Mouse (Mus musculus) spleen, postnatal 4 days (tissue): ENCODE measurements around the gene Gm42372.

Experiments used
- DNase-seq, 2 experiments: peaks; one replicate each; pipeline ENCODE4 v3.0.0; 2022; ENCODE audit warnings: low spot score in 2 of 2

Gene Gm42372

DNA sequence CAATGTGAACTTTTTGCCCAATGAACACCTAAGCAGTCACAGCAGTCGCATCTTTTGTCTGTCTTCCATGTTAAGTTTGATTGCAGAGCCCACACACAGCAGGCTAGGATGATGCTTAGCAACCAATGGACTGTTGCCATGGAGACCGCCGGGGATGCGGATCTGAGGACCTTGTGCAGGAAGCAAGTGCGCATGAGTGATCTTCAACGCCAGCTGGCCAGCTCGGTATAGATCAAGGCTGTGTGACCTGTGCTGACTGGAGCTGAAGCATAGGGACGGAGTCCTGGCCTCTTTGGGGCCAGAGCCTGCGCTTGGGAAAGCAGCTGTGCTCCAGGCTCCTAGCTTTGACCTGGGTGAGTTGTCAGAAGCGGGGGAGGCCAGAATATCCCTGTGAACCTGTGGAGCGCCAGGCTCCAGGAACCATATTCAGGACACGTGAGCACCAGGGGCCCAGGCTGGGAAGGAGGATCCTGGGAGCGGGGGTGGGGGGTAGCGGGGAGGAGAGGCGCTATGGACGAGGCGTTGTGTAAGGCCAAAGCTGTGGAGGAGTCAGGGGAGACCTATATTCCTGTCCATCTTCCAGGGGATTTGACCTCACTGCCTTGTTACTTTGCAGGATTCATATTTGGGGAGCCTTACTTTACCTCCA lies 23.2 kb upstream of the Gm42372 start, which contains the start of gene Pnmal1:
Gene Pnmal1 (plus strand): TSS at position 141 of the 649 bp plus-strand sequence.
- DNase-seq = no peak

DNA sequence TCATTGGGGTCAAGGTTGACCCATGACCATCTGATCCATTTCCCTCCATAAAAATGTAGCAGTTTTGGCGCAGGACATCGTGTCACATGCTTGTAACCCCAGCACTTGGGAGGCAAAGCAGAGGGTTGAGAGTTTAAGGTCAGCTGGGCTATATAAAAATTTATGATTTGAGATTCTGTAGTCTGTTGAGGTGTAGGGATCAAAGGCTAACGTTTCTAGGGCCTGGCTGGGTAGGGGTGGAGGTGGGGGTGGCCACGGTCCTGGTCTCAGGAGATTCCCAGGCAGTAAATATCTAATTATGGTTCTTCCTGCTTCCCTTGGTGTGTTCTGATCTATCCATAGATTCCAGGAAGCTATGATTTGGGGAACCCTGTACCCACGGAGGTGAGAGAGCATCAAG lies 21.2 kb upstream of the Gm42372 start:
- no peak for DNase-seq

DNA sequence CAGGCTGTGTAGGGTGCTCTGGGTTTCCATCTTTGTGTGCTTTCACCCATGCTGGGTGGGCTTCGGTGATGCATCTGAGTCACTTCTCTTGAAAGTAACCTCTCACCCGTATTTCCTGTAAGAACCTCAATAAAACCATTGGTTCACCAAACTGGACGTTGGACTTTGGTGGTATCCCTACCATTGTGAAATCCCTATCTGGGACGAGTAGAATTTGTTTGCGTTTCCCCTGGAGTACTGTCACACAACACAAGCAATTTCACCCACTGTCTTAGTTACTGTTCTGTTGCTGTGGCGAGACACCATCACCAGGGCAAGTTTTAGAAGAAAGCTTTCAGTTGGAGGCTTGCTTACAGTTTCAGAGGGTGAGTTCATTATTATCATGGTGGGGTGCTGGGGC lies 14.5 kb upstream of the Gm42372 start:
- no peak for DNase-seq

DNA sequence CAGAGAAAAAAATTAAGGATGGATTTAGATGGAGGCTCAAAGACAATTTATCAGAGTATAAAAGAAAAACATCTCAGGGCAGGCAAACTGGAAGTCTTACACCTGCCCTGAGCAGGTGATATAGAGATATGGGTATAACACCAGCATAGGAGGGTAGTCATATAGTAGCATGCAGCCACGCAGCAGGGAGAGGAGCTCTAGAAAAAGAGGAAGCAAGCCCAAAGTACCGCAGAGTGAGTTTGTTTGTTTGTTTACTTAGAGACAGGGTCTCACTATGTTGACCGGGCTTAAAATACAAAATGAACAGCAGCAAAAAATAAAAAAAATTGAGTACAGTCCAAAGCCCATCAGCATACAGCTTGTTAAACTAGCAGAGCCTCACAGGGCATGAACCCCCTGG lies 11.7 kb upstream of the Gm42372 start:
- DNase-seq = no peak

DNA sequence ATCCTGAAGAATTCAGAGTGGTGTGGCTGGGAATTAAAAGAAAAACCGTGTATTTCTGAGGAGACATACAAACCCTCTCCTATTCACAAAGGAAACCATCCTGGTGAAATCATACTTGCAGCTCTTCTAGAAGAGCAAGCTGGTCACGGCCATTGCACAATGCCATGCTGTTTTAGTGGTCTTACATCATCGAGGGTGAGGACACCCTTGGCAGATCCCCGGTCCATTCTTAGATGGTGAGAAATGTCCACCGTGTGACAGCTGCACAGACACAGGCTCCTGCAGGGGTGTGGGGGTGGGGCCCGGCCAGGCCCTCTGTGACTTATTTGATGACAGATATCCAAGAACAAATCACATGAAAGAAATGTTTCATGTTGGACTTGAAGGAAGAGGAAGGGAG lies 8.9 kb upstream of the Gm42372 start:
- no peak for DNase-seq

DNA sequence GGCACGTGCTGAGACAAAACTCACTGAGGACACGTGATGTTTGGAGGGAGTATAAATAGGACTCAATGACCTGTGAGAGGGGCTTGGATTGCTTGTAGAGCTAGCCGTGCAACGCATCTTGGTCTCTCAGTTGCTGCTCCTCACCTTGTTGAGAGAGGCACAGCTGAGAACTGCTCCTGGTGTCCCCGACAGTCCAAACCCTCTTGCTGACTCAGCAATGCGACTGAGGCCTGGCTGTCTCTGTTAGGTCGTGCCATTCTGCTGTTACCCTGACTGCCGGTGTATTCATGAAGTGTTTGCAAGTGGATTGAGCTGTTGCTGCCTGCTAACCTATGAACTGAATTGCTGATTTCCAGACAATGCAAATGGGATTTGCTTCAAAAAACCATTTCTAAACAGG lies 6.6 kb upstream of the Gm42372 start:
- DNase-seq = no peak

DNA sequence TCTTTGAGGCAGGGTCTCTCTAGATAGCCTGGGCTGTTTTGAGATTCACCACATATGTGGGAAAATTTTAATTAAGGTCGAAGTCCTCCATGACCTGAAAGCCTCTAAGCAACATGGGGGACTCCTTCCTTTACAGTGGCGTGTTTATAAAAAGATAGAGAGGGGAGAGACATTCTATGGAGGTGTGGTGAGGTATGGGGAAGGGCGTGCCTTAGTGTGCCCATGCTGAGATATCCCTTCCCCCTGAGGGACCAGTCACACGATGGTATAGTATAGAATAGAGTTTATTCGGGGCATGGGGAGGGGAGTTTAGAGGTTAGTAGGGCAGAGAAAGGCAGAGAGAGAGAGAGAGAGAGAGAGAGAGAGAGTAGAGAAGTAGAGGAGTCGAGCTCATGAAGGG lies 4.7 kb upstream of the Gm42372 start:
- no peak for DNase-seq

DNA sequence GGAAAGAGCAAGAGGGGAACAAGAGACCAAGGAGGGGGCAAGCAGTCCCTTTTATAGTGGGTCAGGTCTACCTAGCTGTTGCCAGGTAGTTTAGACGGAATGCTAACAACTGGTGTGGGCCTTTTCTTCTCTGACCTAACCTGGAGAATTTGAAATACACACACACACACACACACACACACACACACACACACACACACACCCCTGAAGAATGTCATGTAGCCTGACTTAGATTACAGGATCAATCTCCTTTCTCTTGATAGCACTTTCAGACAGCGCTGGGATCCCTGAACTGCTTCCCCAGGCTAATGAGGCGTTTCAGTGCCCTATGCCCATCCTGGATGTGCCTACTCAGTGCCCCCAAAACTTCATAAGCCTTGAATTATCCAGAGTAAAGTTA lies 4.3 kb upstream of the Gm42372 start:
- DNase-seq = no peak

DNA sequence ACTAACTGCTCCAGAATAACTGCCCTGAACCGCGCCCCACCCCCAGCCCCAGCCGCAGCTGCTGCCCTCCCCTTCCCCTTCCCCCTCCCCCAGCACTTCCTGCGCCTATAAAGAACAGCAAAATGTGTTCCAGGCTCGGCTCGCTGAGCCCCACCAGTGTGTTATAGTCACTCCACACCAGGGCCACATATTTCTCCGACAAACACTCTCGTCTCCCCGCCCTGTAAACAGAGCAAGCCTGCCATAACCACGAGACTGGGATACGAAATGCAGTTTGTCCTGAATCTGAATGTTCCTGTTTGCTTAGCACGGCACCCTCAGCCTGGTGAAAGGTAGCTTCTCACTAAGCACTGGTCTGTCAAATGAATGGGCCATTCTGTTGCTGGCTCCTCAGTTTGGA lies 2.5 kb upstream of the Gm42372 start:
- peak; percentile 36 to 68 for DNase-seq

DNA sequence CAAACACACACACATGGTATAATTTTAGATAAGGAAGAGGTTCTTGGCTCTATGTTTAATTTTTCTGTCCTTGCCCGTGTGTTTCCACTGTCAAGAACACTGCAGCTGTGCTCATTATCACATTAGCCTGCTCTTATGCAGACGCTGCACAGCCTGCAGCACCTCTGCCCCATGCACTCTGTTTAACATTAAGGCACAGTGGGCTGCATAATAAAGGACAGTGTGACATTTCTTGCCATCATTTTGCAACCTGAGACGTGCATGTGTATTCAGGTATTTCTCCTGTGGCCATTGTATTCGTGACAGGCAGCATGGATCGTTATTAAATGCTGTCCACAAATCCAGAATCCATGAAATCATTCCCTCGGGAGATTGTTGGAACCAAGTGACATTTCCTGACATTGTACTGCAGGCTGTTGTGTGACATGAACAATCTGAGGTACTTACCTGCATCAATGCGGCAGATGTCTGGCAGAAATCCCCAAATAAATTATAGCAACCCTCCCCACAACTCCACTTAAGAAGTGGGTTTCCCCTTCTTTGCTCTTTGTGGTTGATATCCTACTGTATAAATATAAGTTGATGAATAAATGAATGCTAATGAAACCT lies 4.8 kb downstream of the Gm42372 start:
- DNase-seq = no peak

DNA sequence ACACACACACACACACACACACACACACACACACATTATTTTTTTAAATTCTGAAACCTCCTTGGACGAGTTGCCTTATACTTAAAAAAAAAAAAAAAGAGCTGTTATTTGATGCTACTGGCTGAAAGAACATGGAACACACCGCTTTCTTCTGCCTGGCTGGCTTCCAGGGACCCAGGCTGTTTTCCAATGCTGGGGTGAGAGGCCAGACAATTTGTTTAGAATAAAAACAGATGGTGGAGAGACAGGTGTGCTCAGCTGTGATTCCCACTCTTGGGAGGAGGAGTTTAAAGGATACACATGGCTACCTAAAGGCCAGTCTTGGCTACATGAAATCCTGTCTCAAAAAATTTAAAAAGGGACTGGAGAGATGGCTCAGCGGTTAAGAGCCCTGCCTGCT lies 5.5 kb downstream of the Gm42372 start:
- DNase-seq = no peak

DNA sequence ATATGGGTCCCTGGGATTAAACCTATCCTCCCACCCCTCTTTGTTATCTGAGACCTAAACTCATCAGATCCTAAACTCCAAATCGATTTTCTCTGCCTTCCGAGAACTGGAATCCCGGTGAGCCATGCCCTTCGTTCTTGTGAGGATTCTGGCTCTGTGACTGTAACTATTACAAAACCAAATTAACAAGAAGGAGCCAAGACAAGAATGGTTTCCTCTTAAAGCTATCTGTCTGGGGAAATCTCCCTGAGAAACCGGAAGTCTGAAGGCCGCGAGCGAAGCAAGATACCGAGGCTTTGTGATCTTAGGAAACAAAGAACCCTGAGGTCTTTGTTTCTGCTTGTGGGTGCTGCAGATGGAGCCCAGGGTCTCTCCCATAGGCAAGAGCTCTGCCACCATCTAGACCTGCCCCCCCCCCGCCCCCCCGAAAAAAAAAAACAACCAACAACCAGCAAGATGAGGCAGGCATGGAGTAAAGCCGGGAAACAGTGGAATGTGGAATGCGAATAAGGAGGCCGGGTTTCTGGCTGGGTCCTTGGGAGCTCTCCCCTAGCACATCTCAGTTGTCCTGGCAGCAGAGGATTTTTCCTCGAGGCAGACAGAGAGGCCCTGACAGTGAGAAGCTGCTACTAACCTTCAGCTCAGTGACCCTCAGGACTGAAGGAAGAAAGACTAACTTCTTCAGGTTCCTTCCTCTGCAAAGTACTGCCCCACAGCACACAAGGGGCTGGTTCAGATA lies 7.3 kb downstream of the Gm42372 start:
- DNase-seq = no peak

DNA sequence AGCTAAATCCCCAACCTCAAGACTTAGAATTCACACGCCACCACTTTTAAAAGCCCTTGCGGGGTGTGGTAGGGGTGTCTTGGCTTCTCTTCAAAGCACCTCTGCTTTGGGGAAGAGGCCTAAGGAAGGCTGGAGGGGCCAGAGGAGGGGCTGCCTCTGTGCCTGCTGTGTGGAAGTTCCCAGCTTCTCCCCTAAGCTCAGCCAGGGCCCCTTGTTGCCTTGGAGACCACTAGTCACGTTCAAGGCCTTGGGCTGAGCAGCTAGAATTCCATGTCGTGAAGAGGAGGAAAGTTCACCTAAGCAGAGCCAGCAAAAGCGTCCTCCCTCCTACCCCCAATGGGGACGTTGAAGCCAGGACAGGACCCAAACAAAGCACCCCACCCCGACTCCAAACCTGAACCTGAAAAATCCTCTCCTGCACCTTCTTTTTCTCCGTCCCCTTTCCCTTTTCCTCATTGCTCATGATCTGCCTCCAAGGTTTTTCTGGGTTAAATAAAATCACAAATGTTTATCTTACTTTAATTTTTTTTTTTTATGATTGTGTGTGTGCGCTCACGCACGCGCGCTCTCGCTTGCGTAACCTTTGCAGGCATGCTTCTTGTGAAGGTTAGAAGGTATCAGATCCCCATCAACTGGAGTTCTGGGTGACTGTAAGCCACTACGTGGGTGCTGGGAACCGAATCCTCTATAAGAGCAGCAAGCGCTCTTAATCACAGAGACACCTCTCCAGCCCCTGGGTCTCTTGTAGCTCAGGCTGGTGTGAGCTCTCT lies 9.0 kb downstream of the Gm42372 start:
- DNase-seq = no peak

DNA sequence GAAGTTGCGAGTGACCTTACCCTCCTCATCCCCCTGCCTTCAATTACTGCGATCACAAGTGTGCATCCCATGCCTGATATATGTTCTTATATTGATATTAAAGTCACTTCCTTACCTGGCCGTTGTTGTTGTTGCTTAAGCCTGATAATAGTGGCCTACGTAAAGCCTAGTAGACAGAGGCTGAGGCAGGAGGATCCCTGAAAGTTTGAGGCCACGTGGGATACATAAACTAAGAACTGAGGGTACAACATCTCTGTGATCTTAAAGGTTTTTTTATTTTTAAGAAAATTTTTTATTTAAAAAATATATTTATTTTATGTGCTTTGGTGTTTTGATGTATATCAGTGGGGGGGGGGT lies 9.5 kb downstream of the Gm42372 start, which contains the start of gene Ccdc8:
Gene Ccdc8 (plus strand): TSS at position 258 of the 357 bp plus-strand sequence.
- DNase-seq = no peak

DNA sequence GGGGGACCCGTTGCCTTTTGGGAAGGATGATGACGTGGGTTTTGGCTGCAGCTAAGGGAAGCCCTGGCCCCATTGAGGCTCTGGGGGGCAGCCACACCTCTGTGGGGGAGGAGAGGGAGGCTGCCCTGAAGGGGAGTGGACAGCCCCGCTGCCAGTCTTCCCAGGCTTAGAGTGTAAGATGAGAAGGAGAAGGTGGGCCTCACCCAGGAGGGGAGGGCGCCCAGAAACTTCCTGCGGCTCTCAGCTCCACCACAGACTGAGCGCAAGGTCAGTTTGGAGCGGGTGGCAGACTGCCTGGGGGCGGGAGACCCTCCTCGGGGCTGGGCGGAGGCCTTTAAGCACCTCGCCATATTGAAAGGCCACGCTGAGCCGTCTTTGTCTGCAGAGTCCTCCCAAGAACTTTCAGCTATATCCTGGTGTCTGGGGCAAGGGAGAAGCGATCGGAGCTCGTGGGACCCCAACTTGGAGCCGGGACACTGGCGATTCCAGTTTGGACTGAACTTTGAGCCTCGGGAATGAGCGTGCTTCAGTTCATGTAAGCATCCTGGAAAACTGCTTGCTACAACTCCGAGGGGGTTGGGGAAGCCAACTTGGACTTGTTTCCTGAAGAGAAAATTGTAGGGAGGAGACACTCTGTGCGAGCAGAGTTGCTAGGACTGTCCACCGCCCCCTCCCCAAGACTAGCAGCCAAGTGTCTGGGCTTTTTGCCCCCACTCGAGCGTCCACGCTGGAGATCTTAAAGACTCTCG lies 10.9 kb downstream of the Gm42372 start:
- peak in 1 of 2 experiments; percentile 37 for DNase-seq

DNA sequence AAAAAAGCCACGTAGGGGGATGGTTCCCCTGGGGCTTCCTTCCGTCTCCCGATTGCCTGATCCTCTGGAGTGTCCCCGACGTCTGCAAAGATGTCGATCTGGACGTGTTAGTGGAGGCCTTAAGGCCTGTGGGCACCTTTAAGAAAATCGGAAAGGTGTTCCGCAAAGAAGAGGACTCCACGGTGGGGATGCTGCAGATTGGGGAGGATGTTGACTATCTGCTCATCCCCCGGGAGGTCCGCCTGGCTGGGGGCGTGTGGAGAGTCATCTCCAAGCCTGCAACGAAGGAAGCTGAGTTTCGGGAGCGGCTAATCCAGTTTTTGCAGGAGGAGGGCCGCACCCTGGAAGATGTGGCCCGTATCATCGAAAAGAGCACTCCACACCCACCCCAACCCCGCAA lies 11.5 kb downstream of the Gm42372 start:
- DNase-seq = no peak

DNA sequence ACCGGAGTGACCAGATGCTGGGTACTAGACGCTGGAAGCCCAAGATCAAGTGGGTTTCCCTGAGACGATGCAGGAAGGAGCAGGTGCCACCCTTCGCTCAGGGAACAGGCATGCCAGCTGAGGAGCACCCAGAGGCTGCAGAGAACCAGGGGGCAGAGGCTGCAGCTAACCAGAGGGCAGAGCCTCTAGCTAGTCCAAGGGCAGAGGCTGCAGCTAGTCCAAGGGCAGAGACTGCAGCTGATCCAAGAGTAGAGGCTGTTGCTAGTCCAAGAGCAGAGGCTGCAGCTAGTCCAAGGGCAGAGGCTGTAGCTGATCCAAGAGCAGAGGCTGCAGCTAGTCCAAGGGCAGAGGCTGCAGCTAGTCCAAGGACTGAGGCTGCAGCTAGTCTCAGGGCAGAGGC lies 12.5 kb downstream of the Gm42372 start:
- DNase-seq = no peak

DNA sequence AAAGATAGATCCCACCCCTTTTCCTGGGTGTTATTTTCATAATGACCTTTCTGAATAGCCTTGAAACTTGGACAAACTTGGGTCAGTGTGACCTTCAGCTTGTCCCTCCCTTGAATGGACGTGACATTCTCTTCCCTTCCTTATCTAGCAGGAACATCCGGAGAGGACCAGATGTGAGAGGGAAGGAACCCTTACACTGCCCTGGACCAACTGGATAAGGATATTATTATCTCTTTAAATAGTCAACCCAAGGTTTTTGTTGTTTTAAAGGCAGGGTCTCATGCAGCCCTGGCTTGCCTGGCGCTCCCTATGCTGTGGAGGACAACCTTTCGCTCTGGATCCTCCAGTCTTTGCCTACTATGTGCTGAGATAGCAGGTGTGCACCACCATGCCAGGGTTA lies 16.3 kb downstream of the Gm42372 start:
- DNase-seq = no peak

DNA sequence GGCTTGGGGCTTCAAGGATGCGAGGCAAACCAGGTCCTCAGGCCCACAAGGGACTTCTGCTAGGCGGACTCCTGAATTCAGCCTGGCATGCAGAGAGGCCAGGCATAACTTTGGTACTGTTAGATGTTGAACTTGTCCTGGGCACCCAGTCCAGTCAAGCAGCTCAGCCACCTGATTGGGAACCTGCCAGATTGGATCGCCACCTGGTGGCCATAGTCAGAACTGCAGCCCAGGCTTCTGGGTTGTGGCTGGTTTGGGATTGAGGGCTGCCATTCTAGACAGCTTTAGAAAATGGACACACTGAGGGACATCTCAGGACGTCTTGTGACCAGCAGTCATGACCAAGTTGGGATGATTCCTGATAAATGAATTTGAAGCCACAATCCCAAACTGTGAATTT lies 16.8 kb downstream of the Gm42372 start:
- peak; percentile 87 to 99 for DNase-seq

DNA sequence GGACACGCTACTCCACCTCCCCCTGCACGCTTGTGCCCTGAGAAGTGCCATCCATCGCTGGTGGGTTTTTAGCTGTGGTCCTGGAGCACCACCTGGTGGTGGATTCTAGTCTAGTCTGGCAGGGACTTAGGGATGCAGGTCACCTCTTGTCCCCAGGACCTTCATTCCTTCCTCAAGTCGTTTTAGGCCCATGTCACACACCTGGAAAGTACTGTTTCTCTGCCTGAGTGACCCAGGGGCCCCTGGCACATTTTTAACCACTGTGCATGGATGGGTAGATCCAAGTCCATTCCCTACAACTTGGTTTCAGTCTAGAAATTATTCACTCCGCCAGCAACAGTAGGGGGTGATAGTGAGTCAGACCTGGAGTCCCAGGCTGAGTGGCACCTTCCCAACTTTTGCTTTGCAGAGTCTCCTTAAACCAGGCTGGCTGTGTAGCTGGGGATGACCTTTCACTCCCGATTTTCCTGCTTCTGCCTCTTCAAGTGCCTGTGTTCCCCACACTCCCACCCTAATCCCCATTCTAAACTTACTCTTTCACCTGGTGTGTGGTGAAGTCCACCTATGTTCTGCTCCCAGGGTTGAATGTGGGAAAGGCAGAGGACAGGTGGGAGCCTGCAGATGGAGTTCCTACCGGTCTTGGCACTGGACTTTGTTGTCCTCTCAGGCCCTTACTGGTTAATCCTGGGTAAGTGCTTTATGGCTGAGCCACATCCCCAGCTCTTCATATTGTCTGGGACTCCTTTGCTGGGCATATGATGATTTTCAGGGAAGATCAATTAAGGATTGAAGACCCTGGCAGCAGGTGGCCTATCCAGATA lies 19.7 kb downstream of the Gm42372 start:
- DNase-seq = peak; percentile 76 to 90
